Mouse (Mus musculus): ENCODE measurements at regions not wholly inside any gene's neighbourhood (a gene's known extent, or its start where the extent isn't known, plus 50 kb on each side); places are given as distances from the start of the nearest gene placed in this dataset.

- DNase-seq (ENCODE audit: low spot score) (peak; percentile 11), ATAC-seq (ENCODE audit: low FRiP score, low read depth) (no peak)
- no peak overlapping the region for H3K9ac ChIP-seq (ENCODE audit: low read depth, low read length, severe bottlenecking)
- H3K27me3 ChIP-seq (ENCODE audit: control insufficient read depth, insufficient read depth, low read length): no peaks in the 10 kb centered on the region
- no peak overlapping the region for H3K27ac ChIP-seq (replicated peaks; ENCODE audit: low read depth, low read length)
- H3K4me3 ChIP-seq (replicated peaks; ENCODE audit: low read length): no peak overlapping the region
- no peaks in the 10 kb centered on the region for H3K36me3 ChIP-seq (ENCODE audit: control insufficient read depth, insufficient read depth, low read length)
- no peaks in the 10 kb centered on the region for H3K9me3 ChIP-seq (ENCODE audit: control insufficient read depth, low read length)
- H3K4me2 ChIP-seq (replicated peaks; ENCODE audit: low read depth, low read length, severe bottlenecking): no peak overlapping the region
- no peak for TF ChIP-seq POLR2A (IDR thresholded peaks at IDR 0.05; ENCODE audit: borderline replicate concordance, extremely low read depth, insufficient read depth, insufficient read length)
- peaks cover 13% of the 10 kb centered on the region for H3K4me1 ChIP-seq (ENCODE audit: control insufficient read depth, insufficient read depth, low read length)
- 60% methylated on average over 5 of the region's 5 CpGs for WGBS
Observed at GRCm38 (mm10) chr12:58429929-58430328, 160.8 kb upstream of the Clec14a start.

- no peak for DNase-seq (ENCODE audit: low spot score)
- no peak for TF ChIP-seq POLR2A (IDR thresholded peaks at IDR 0.05; ENCODE audit: borderline replicate concordance, extremely low read depth, insufficient read depth, insufficient read length)
- Histone ChIP-seq H3K4me1 (ENCODE audit: control insufficient read depth, insufficient read depth, low read length) (peaks cover 22% of the 10 kb centered on the region), H3K27me3 (ENCODE audit: control insufficient read depth, insufficient read depth, low read length) (no peaks in the 10 kb centered on the region), H3K27ac (replicated peaks; ENCODE audit: low read depth, low read length) (no peak overlapping the region), H3K36me3 (ENCODE audit: control insufficient read depth, insufficient read depth, low read length) (no peaks in the 10 kb centered on the region), H3K4me2 (replicated peaks; ENCODE audit: low read depth, low read length, severe bottlenecking) (no peak overlapping the region), H3K9ac (ENCODE audit: low read depth, low read length, severe bottlenecking) (no peak overlapping the region), H3K4me3 (replicated peaks; ENCODE audit: low read length) (no peak overlapping the region), H3K9me3 (ENCODE audit: control insufficient read depth, low read length) (no peaks in the 10 kb centered on the region)
- ATAC-seq (ENCODE audit: low FRiP score, low read depth): no peak
- WGBS: 80% methylated on average over 6 of the region's 6 CpGs
Observed at GRCm38 (mm10) chr12:58426758-58427157, 157.7 kb upstream of the Clec14a start.

DNA sequence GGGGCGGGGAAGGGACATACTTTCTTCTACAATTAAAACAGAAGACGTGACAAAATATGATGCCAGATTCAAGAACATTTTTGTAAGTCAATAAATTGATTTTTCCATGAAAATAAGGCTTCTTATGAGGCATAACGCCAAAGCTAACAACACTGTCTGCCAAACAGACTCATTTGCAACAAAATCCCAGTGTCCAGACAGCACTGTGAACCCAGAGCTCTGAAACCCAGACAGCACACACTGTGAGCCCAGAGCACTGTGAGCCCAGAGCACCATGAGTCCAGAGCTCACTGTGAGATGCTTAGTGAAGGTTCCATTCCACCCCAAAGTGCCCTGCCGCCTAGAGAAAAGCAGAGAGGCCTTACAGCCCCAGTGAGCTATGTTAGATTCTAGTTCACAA, 156.9 kb upstream of the Clec14a start:
- H3K4me3 ChIP-seq (replicated peaks; ENCODE audit: low read length): no peak overlapping the region
- no peaks in the 10 kb centered on the region for H3K36me3 ChIP-seq (ENCODE audit: control insufficient read depth, insufficient read depth, low read length)
- H3K27ac ChIP-seq (replicated peaks; ENCODE audit: low read depth, low read length): peak overlapping the region; percentile 69
- H3K9me3 ChIP-seq (ENCODE audit: control insufficient read depth, low read length): no peaks in the 10 kb centered on the region
- no peak overlapping the region for H3K9ac ChIP-seq (ENCODE audit: low read depth, low read length, severe bottlenecking)
- H3K4me2 ChIP-seq (replicated peaks; ENCODE audit: low read depth, low read length, severe bottlenecking): no peak overlapping the region
- H3K4me1 ChIP-seq (ENCODE audit: control insufficient read depth, insufficient read depth, low read length): peaks cover 22% of the 10 kb centered on the region
- no peak for TF ChIP-seq POLR2A (IDR thresholded peaks at IDR 0.05; ENCODE audit: borderline replicate concordance, extremely low read depth, insufficient read depth, insufficient read length)
- H3K27me3 ChIP-seq (ENCODE audit: control insufficient read depth, insufficient read depth, low read length): no peaks in the 10 kb centered on the region
- no peak for ATAC-seq (ENCODE audit: low FRiP score, low read depth)
- WGBS: 50% methylated on average over 4 of the region's 4 CpGs
- peak; percentile 26 for DNase-seq (ENCODE audit: low spot score)

DNA sequence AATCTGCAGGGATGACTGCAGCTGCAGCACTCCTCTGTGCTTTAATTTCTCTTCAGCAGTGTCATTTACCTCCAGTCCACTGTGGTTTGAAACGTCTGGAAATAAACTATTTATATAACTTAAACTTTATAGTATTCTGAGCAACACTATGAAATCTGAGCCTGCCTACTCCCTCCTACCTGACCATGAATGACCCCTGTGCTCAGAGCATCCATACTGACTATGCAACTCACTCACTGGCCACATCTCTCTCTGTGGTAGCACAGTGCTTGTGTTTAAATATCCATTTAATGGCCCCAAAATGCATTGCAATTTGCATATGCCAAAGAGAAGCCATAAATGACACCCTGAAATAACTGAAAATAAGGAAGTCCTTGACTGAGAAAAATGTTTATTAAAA, 154.5 kb upstream of the Clec14a start:
- Histone ChIP-seq H3K36me3 (ENCODE audit: control insufficient read depth, insufficient read depth, low read length) (no peaks in the 10 kb centered on the region), H3K9ac (ENCODE audit: low read depth, low read length, severe bottlenecking) (no peak overlapping the region), H3K27me3 (ENCODE audit: control insufficient read depth, insufficient read depth, low read length) (no peaks in the 10 kb centered on the region), H3K4me1 (ENCODE audit: control insufficient read depth, insufficient read depth, low read length) (peaks cover 22% of the 10 kb centered on the region), H3K4me2 (replicated peaks; ENCODE audit: low read depth, low read length, severe bottlenecking) (no peak overlapping the region), H3K27ac (replicated peaks; ENCODE audit: low read depth, low read length) (no peak overlapping the region), H3K4me3 (replicated peaks; ENCODE audit: low read length) (no peak overlapping the region), H3K9me3 (ENCODE audit: control insufficient read depth, low read length) (no peaks in the 10 kb centered on the region)
- WGBS: 5% methylated on average over 1 of the region's 1 CpGs
- TF ChIP-seq POLR2A (IDR thresholded peaks at IDR 0.05; ENCODE audit: borderline replicate concordance, extremely low read depth, insufficient read depth, insufficient read length): no peak
- peak; percentile 55; the same call in 1 of the 2 replicates for ATAC-seq (ENCODE audit: low FRiP score, low read depth)
- DNase-seq (ENCODE audit: low spot score): no peak

DNA sequence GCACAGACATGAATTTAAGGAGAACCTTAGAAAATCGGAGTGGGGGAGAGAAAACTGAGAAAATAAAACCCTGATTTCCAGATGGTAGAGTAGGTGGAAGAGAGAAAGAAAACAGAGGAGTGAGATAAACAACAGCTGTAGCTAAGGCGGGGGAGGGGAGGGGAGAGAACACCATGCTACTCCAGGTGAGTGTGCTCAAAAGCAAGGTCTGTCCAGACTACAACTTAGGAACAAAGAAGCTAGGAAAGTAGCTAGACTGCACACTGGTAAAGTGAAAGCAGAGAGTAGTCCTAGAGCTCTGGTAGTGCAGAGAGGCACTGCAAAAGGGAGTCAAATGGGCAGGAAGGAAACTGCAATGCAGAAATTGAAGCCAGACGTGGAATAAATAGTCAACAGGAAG, 132.8 kb upstream of the Clec14a start:
- no peak for TF ChIP-seq POLR2A (IDR thresholded peaks at IDR 0.05; ENCODE audit: borderline replicate concordance, extremely low read depth, insufficient read depth, insufficient read length)
- H3K4me3 ChIP-seq (replicated peaks; ENCODE audit: low read length): no peak overlapping the region
- DNase-seq (ENCODE audit: low spot score) (peak; percentile 3), ATAC-seq (ENCODE audit: low FRiP score, low read depth) (no peak)
- H3K36me3 ChIP-seq (ENCODE audit: control insufficient read depth, insufficient read depth, low read length): no peaks in the 10 kb centered on the region
- WGBS: 38% methylated on average over 3 of the region's 3 CpGs
- no peak overlapping the region for H3K27ac ChIP-seq (replicated peaks; ENCODE audit: low read depth, low read length)
- no peaks in the 10 kb centered on the region for H3K9me3 ChIP-seq (ENCODE audit: control insufficient read depth, low read length)
- no peak overlapping the region for H3K9ac ChIP-seq (ENCODE audit: low read depth, low read length, severe bottlenecking)
- no peaks in the 10 kb centered on the region for H3K27me3 ChIP-seq (ENCODE audit: control insufficient read depth, insufficient read depth, low read length)
- no peak overlapping the region for H3K4me2 ChIP-seq (replicated peaks; ENCODE audit: low read depth, low read length, severe bottlenecking)
- H3K4me1 ChIP-seq (ENCODE audit: control insufficient read depth, insufficient read depth, low read length): no peaks in the 10 kb centered on the region

- TF ChIP-seq POLR2A (IDR thresholded peaks at IDR 0.05; ENCODE audit: borderline replicate concordance, extremely low read depth, insufficient read depth, insufficient read length): no peak
- Histone ChIP-seq H3K4me3 (replicated peaks; ENCODE audit: low read length) (no peak overlapping the region), H3K36me3 (ENCODE audit: control insufficient read depth, insufficient read depth, low read length) (no peaks in the 10 kb centered on the region), H3K27me3 (ENCODE audit: control insufficient read depth, insufficient read depth, low read length) (no peaks in the 10 kb centered on the region), H3K4me1 (ENCODE audit: control insufficient read depth, insufficient read depth, low read length) (no peaks in the 10 kb centered on the region), H3K4me2 (replicated peaks; ENCODE audit: low read depth, low read length, severe bottlenecking) (no peak overlapping the region), H3K27ac (replicated peaks; ENCODE audit: low read depth, low read length) (no peak overlapping the region), H3K9me3 (ENCODE audit: control insufficient read depth, low read length) (no peaks in the 10 kb centered on the region), H3K9ac (ENCODE audit: low read depth, low read length, severe bottlenecking) (no peak overlapping the region)
- ATAC-seq (ENCODE audit: low FRiP score, low read depth): no peak
- no peak for DNase-seq (ENCODE audit: low spot score)
- WGBS: 72% methylated on average over 4 of the region's 4 CpGs
Observed at GRCm38 (mm10) chr12:58360258-58360657, 91.2 kb upstream of the Clec14a start.

Measured in limb, embryonic 14.5 days (tissue).